Mouse (Mus musculus) kidney, adult 2 months (tissue): ENCODE data around the gene Trpc7. TPM values are rescaled to one million over a fixed set of nuclear protein-coding genes. Genes with fewer than 3 reads are reported as not detected.
A peak's percentile ranks its signal among the peaks of the same experiment; 100 is the strongest.

Experiments
- DNase-seq: peaks from one replicate; pipeline ENCODE4 v3.0.0; 2021
- H3K27ac ChIP-seq: fragments of 200-500 bp; 2 replicates; pipeline ENCODE4 v1.5.1; 2012; ENCODE audit warnings: low read depth, low read length, control low read depth, inconsistent platforms; ENCODE audit not compliant: insufficient read depth
- H3K27me3 ChIP-seq: fragments of 200-500 bp; replicated peaks from 2 replicates; pipeline ENCODE4 v1.6.1; 2012; ENCODE audit warnings: mild to moderate bottlenecking, moderate library complexity, low read length, inconsistent platforms; ENCODE audit not compliant: control insufficient read depth, insufficient read depth
- H3K36me3 ChIP-seq: fragments of 200-500 bp; 2 replicates; pipeline ENCODE4 v1.6.1; 2012; ENCODE audit warnings: mild to moderate bottlenecking, moderate library complexity, low read length, inconsistent platforms; ENCODE audit not compliant: control insufficient read depth, insufficient read depth
- H3K4me1 ChIP-seq: fragments of 200-500 bp; 2 replicates; pipeline ENCODE4 v1.6.1; 2011; ENCODE audit warnings: low read length; ENCODE audit not compliant: control insufficient read depth, insufficient read depth
- H3K4me3 ChIP-seq: fragments of 200-500 bp; 2 replicates; pipeline ENCODE4 v1.5.1; 2011; ENCODE audit warnings: mild to moderate bottlenecking, low read depth, low read length, control low read depth; ENCODE audit not compliant: insufficient read depth
- CTCF ChIP-seq: fragments of 200-500 bp; conservative IDR thresholded peaks from 2 replicates; pipeline ENCODE4 v1.5.1; 2011; ENCODE audit warnings: low read depth, mild to moderate bottlenecking, control low read depth, low read length, moderate library complexity, mixed read lengths; ENCODE audit not compliant: insufficient read depth, insufficient read length
- POLR2A ChIP-seq: fragments of 200-500 bp; IDR thresholded peaks from one replicate; pipeline ENCODE4 v1.6.1; 2011; ENCODE audit warnings: low read depth, low read length, control low read depth
- WGBS: fragments of 180-500 bp; shearing (Covaris S2); methylation state at CpG from one replicate; pipeline ENCODE4 v1.1.7; 2018; 5-methylcytosine and 5-hydroxymethylcytosine counted together
- polyA plus RNA-seq: library from polyadenylated mRNA; depleted of rRNA; stranded (reverse); fragments of >200 nt; gene quantifications from 2 replicates; pipeline ENCODE4 v1.2.3, GENCODE M21; 2012

The Trpc7 gene
- polyA plus RNA-seq, 1 experiment: not detected

GRCm38 (mm10) chr13:56749377-56749776 lies 146.4 kb downstream of the Trpc7 start:
- no peaks in the 10 kb centered on the region for H3K36me3 ChIP-seq
- 87% methylated on average over 7 of the region's 7 CpGs for WGBS
- peaks cover 13% of the 10 kb centered on the region for H3K4me1 ChIP-seq

DNA sequence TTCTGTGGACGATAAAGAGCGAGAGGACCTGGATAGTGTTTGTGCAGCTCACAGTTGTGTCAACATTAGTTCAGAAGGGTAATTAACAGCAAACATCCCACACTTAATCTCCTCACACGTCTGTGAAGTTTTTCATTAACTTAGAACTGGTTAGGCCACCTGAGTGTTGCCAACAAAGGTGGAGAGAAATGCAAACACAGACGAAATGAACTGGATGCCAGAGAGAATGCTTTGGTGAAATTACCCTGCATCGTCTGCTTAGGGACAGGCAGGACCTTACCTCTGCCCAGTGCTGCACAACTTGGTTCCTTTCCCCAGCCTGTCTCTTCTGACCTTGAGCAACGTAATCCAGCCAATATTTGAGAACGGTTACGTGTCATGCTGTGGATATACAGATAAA lies 148.2 kb downstream of the Trpc7 start:
- WGBS: 17% methylated on average over 8 of the region's 8 CpGs
- H3K4me1 ChIP-seq: peaks cover 13% of the 10 kb centered on the region
- H3K27me3 ChIP-seq: no peaks in the 10 kb centered on the region
- no peaks in the 10 kb centered on the region for H3K36me3 ChIP-seq
- TF ChIP-seq CTCF (no peak), POLR2A (no peak)
- DNase-seq: peak; percentile 80
- H3K4me3 ChIP-seq: no peak overlapping the region
- peak overlapping the region; percentile 71 for H3K27ac ChIP-seq

More at GRCm38 (mm10) chr13:56749377-56749776, 146.4 kb downstream of the Trpc7 start:
- DNase-seq: no peak
- no peaks in the 10 kb centered on the region for H3K27me3 ChIP-seq
- no peak overlapping the region for H3K4me3 ChIP-seq
- no peak overlapping the region for H3K27ac ChIP-seq
- TF ChIP-seq CTCF: no peak
- TF ChIP-seq POLR2A: no peak

GRCm38 (mm10) chr13:56746739-56747532 lies 148.9 kb downstream of the Trpc7 start:
- no peaks in the 10 kb centered on the region for H3K27me3 ChIP-seq
- no peak overlapping the region for H3K4me3 ChIP-seq
- H3K36me3 ChIP-seq: no peaks in the 10 kb centered on the region
- TF ChIP-seq POLR2A (no peak), CTCF (no peak)
- H3K4me1 ChIP-seq: peaks cover 13% of the 10 kb centered on the region
- peak overlapping the region; percentile 71 for H3K27ac ChIP-seq
- DNase-seq: no peak
- whole genome bisulfite sequencing: 48% methylated on average over 10 of the region's 10 CpGs

- no peaks in the 10 kb centered on the region; the same call in 1 of the 2 replicates for H3K36me3 ChIP-seq
- H3K27ac ChIP-seq: no peak overlapping the region
- TF ChIP-seq POLR2A (no peak), CTCF (no peak)
- H3K4me3 ChIP-seq: no peak overlapping the region
- no peak for DNase-seq
- no peaks in the 10 kb centered on the region for H3K27me3 ChIP-seq
- 91% methylated on average over 6 of the region's 6 CpGs for WGBS
- H3K4me1 ChIP-seq: peaks cover 7% of the 10 kb centered on the region
Measured at GRCm38 (mm10) chr13:56742325-56742901, 153.4 kb downstream of the Trpc7 start.

GRCm38 (mm10) chr13:56741691-56742090 lies 154.1 kb downstream of the Trpc7 start:
- no peak overlapping the region for H3K27ac ChIP-seq
- DNase-seq: no peak
- H3K4me3 ChIP-seq: no peak overlapping the region
- peaks cover 2% of the 10 kb centered on the region; the same call in 1 of the 2 replicates for H3K36me3 ChIP-seq
- TF ChIP-seq POLR2A (no peak), CTCF (no peak)
- no peaks in the 10 kb centered on the region; the same call in 1 of the 2 replicates for H3K4me1 ChIP-seq
- 93% methylated on average over 7 of the region's 7 CpGs for WGBS
- no peaks in the 10 kb centered on the region for H3K27me3 ChIP-seq

GRCm38 (mm10) chr13:56740496-56740895 lies 155.3 kb downstream of the Trpc7 start:
- Histone ChIP-seq H3K4me1 (no peaks in the 10 kb centered on the region), H3K27me3 (no peaks in the 10 kb centered on the region), H3K36me3 (peaks cover 2% of the 10 kb centered on the region; the same call in 1 of the 2 replicates), H3K4me3 (no peak overlapping the region), H3K27ac (no peak overlapping the region)
- TF ChIP-seq POLR2A: no peak
- TF ChIP-seq CTCF: no peak
- DNase-seq: no peak
- 89% methylated on average over 6 of the region's 6 CpGs for WGBS

- Histone ChIP-seq H3K36me3 (peaks cover 2% of the 10 kb centered on the region; the same call in 1 of the 2 replicates), H3K4me3 (no peak overlapping the region), H3K27ac (no peak overlapping the region), H3K4me1 (no peaks in the 10 kb centered on the region), H3K27me3 (no peaks in the 10 kb centered on the region)
- no peak for DNase-seq
- 88% methylated on average over 5 of the region's 5 CpGs for WGBS
- TF ChIP-seq CTCF (no peak), POLR2A (no peak)
Measured at GRCm38 (mm10) chr13:56739556-56739955, 156.2 kb downstream of the Trpc7 start.
